Mouse (Mus musculus): ENCODE results near the gene Exoc5.
"Not testable (repeated sequence)": the region's sequence is repeated elsewhere in the genome, so short reads cannot be mapped to it uniquely, and the experiment has no call there.

The Exoc5 gene

GRCm38 (mm10) chr14:49066274-49066823 is at the start of gene Exoc5:
TSS of gene Exoc5 (minus strand) at chr14:49066653.
- peak; percentile 97 for DNase-seq (ENCODE audit: low read depth, low spot score)

GRCm38 (mm10) chr14:49091755-49092154 is 25.3 kb upstream of the Exoc5 start:
- DNase-seq (ENCODE audit: low read depth, low spot score) = not testable (repeated sequence)

- DNase-seq (ENCODE audit: low read depth, low spot score) = no peak
These were observed 24.8 kb upstream of the Exoc5 start for GRCm38 (mm10) chr14:49091277-49091676.

- no peak for DNase-seq (ENCODE audit: low read depth, low spot score)
These were observed 23.6 kb upstream of the Exoc5 start for GRCm38 (mm10) chr14:49090102-49090501.

- peak; percentile 56 for DNase-seq (ENCODE audit: low read depth, low spot score)
These were observed 23.1 kb upstream of the Exoc5 start for GRCm38 (mm10) chr14:49089461-49090058.

- no peak for DNase-seq (ENCODE audit: low read depth, low spot score)
These were observed 21.9 kb upstream of the Exoc5 start for GRCm38 (mm10) chr14:49088155-49089048.

GRCm38 (mm10) chr14:49086522-49086921 is 20.1 kb upstream of the Exoc5 start:
- DNase-seq (ENCODE audit: low read depth, low spot score) = no peak

- DNase-seq (ENCODE audit: low read depth, low spot score) = no peak
These were observed 12.4 kb upstream of the Exoc5 start for GRCm38 (mm10) chr14:49078820-49079219.

- DNase-seq (ENCODE audit: low read depth, low spot score) = no peak
These were observed 7.9 kb upstream of the Exoc5 start for GRCm38 (mm10) chr14:49074361-49074760.

- no peak for DNase-seq (ENCODE audit: low read depth, low spot score)
These were observed 7.4 kb upstream of the Exoc5 start for GRCm38 (mm10) chr14:49073896-49074295.

GRCm38 (mm10) chr14:49072837-49073236 is 6.4 kb upstream of the Exoc5 start:
- DNase-seq (ENCODE audit: low read depth, low spot score) = no peak

GRCm38 (mm10) chr14:49065529-49066273 is 752 bp downstream of the Exoc5 start, which contains the start of gene Ap5m1:
TSS of gene Ap5m1 (plus strand) at chr14:49066097.
- peak; percentile 49 for DNase-seq (ENCODE audit: low read depth, low spot score)

- DNase-seq (ENCODE audit: low read depth, low spot score) = no peak
These were observed 2.6 kb downstream of the Exoc5 start for GRCm38 (mm10) chr14:49063838-49064237.

GRCm38 (mm10) chr14:49049492-49049891 is 17.0 kb downstream of the Exoc5 start:
- no peak for DNase-seq (ENCODE audit: low read depth, low spot score)

- no peak for DNase-seq (ENCODE audit: low read depth, low spot score)
These were observed 20.8 kb downstream of the Exoc5 start for GRCm38 (mm10) chr14:49045610-49046009.

GRCm38 (mm10) chr14:49028991-49029390 is 37.5 kb downstream of the Exoc5 start:
- DNase-seq (ENCODE audit: low read depth, low spot score) = no peak

- no peak for DNase-seq (ENCODE audit: low read depth, low spot score)
These were observed 38.6 kb downstream of the Exoc5 start for GRCm38 (mm10) chr14:49027779-49028368.

- no peak for DNase-seq (ENCODE audit: low read depth, low spot score)
These were observed 39.2 kb downstream of the Exoc5 start for GRCm38 (mm10) chr14:49027040-49027778.

GRCm38 (mm10) chr14:49019765-49020164 is 46.7 kb downstream of the Exoc5 start:
- no peak for DNase-seq (ENCODE audit: low read depth, low spot score)

GRCm38 (mm10) chr14:49008399-49009189 is 57.9 kb downstream of the Exoc5 start:
- DNase-seq (ENCODE audit: low read depth, low spot score) = no peak
